Mouse (Mus musculus) lung, embryonic 15.5 days (tissue): ENCODE measurements at regions not wholly inside any gene's neighbourhood (a gene's known extent, or its start where the extent isn't known, plus 50 kb on each side); places are given as distances from the start of the nearest gene placed in this dataset.

Source experiments
- ATAC-seq: fragments of 200-750 bp; cut with Nextera tagmentation; 2 replicates; pipeline ENCODE4 v1.8.0; 2017; ENCODE audit warnings: moderate number of reproducible peaks, borderline replicate concordance; ENCODE audit not compliant: low FRiP score, low TSS enrichment; ENCODE audit errors: extremely low read depth
- H3K27ac ChIP-seq: fragments of 300-500 bp; sonication (generic); 2 replicates; pipeline ENCODE4 v1.5.1; 2015; ENCODE audit warnings: moderate library complexity, mild to moderate bottlenecking, inconsistent platforms
- H3K27me3 ChIP-seq: fragments of 300-500 bp; sonication (generic); 2 replicates; pipeline ENCODE4 v1.6.1; 2015; ENCODE audit warnings: inconsistent platforms
- H3K36me3 ChIP-seq: fragments of 300-500 bp; sonication (generic); 2 replicates; pipeline ENCODE4 v1.6.1; 2015; ENCODE audit warnings: inconsistent platforms
- H3K4me1 ChIP-seq: fragments of 300-500 bp; sonication (generic); 2 replicates; pipeline ENCODE4 v1.6.1; 2015; ENCODE audit warnings: inconsistent platforms
- H3K4me2 ChIP-seq: fragments of 300-500 bp; sonication (generic); 2 replicates; pipeline ENCODE4 v1.6.1; 2015; ENCODE audit warnings: inconsistent platforms, mild to moderate bottlenecking, moderate library complexity
- H3K4me3 ChIP-seq: fragments of 300-500 bp; sonication (generic); 2 replicates; pipeline ENCODE4 v1.5.1; 2015; ENCODE audit warnings: mild to moderate bottlenecking, inconsistent platforms
- H3K9ac ChIP-seq: fragments of 300-500 bp; sonication (generic); 2 replicates; pipeline ENCODE4 v1.6.1; 2015; ENCODE audit warnings: inconsistent platforms
- H3K9me3 ChIP-seq: fragments of 300-500 bp; sonication (generic); 2 replicates; pipeline ENCODE4 v1.6.1; 2016; ENCODE audit warnings: inconsistent platforms
- WGBS: fragments of 180-500 bp; shearing (Covaris S2); methylation state at CpG from one replicate; pipeline ENCODE4 v1.1.7; 2015; 5-methylcytosine and 5-hydroxymethylcytosine counted together

- no peaks in the 10 kb centered on the region for H3K9me3 ChIP-seq
- H3K27me3 ChIP-seq: no peaks in the 10 kb centered on the region
- H3K4me2 ChIP-seq: peak overlapping the region; percentile 16; the same call in 1 of the 2 replicates
- 57% methylated on average over 6 of the region's 6 CpGs for WGBS
- peak overlapping the region; percentile 95 for H3K27ac ChIP-seq
- H3K4me3 ChIP-seq: no peak overlapping the region
- H3K36me3 ChIP-seq: no peaks in the 10 kb centered on the region
- H3K4me1 ChIP-seq: peaks cover 32% of the 10 kb centered on the region
- no peak overlapping the region for H3K9ac ChIP-seq
- no peak for ATAC-seq
These were observed 189.2 kb upstream of the Ipo5 start for GRCm38 (mm10) chr14:120721593-120722461.

- WGBS: 29% methylated on average over 6 of the region's 6 CpGs
- Histone ChIP-seq H3K36me3 (no peaks in the 10 kb centered on the region), H3K27ac (peak overlapping the region; percentile 95), H3K9ac (no peak overlapping the region), H3K4me2 (no peak overlapping the region), H3K4me3 (no peak overlapping the region), H3K9me3 (no peaks in the 10 kb centered on the region), H3K27me3 (no peaks in the 10 kb centered on the region), H3K4me1 (peaks cover 32% of the 10 kb centered on the region)
- no peak for ATAC-seq
These were observed 188.4 kb upstream of the Ipo5 start for GRCm38 (mm10) chr14:120722546-120723112.

- ATAC-seq: no peak
- Histone ChIP-seq H3K27me3 (no peaks in the 10 kb centered on the region), H3K4me3 (no peak overlapping the region), H3K27ac (no peak overlapping the region), H3K9me3 (no peaks in the 10 kb centered on the region), H3K4me1 (peaks cover 16% of the 10 kb centered on the region), H3K4me2 (no peak overlapping the region), H3K9ac (no peak overlapping the region), H3K36me3 (no peaks in the 10 kb centered on the region)
- WGBS: 87% methylated on average over 10 of the region's 10 CpGs
These were observed 182.9 kb upstream of the Ipo5 start for GRCm38 (mm10) chr14:120728107-120728506.

GRCm38 (mm10) chr14:120730226-120730625 lies 180.8 kb upstream of the Ipo5 start:
- Histone ChIP-seq H3K27me3 (no peaks in the 10 kb centered on the region), H3K27ac (no peak overlapping the region), H3K9me3 (no peaks in the 10 kb centered on the region), H3K4me1 (peaks cover 15% of the 10 kb centered on the region), H3K9ac (no peak overlapping the region), H3K4me3 (no peak overlapping the region), H3K36me3 (no peaks in the 10 kb centered on the region), H3K4me2 (no peak overlapping the region)
- WGBS: 19% methylated on average over 3 of the region's 3 CpGs
- peak; percentile 52 for ATAC-seq

GRCm38 (mm10) chr14:120731679-120732281 lies 179.2 kb upstream of the Ipo5 start:
- 37% methylated on average over 7 of the region's 7 CpGs for WGBS
- Histone ChIP-seq H3K27me3 (no peaks in the 10 kb centered on the region), H3K4me3 (no peak overlapping the region), H3K4me1 (peaks cover 15% of the 10 kb centered on the region), H3K36me3 (no peaks in the 10 kb centered on the region), H3K27ac (no peak overlapping the region), H3K9ac (no peak overlapping the region), H3K9me3 (no peaks in the 10 kb centered on the region), H3K4me2 (no peak overlapping the region)
- ATAC-seq: no peak

GRCm38 (mm10) chr14:120732400-120733138 lies 178.5 kb upstream of the Ipo5 start:
- ATAC-seq: peak; percentile 78

GRCm38 (mm10) chr14:120741492-120742054 lies 169.5 kb upstream of the Ipo5 start:
- no peaks in the 10 kb centered on the region for H3K36me3 ChIP-seq
- no peak overlapping the region for H3K27ac ChIP-seq
- H3K4me1 ChIP-seq: no peaks in the 10 kb centered on the region
- no peaks in the 10 kb centered on the region for H3K9me3 ChIP-seq
- H3K27me3 ChIP-seq: no peaks in the 10 kb centered on the region
- 77% methylated on average over 5 of the region's 5 CpGs for WGBS
- H3K4me2 ChIP-seq: no peak overlapping the region
- ATAC-seq: no peak
- H3K9ac ChIP-seq: no peak overlapping the region
- no peak overlapping the region for H3K4me3 ChIP-seq

More at GRCm38 (mm10) chr14:120732400-120733138, 178.5 kb upstream of the Ipo5 start:
- H3K4me2 ChIP-seq: no peak overlapping the region
- no peak overlapping the region for H3K4me3 ChIP-seq
- H3K9me3 ChIP-seq: no peaks in the 10 kb centered on the region
- 55% methylated on average over 15 of the region's 15 CpGs for WGBS
- no peaks in the 10 kb centered on the region for H3K27me3 ChIP-seq
- peaks cover 15% of the 10 kb centered on the region for H3K4me1 ChIP-seq
- no peak overlapping the region for H3K27ac ChIP-seq
- no peaks in the 10 kb centered on the region for H3K36me3 ChIP-seq
- no peak overlapping the region for H3K9ac ChIP-seq

GRCm38 (mm10) chr14:120754011-120754410 lies 157.0 kb upstream of the Ipo5 start:
- no peak overlapping the region for H3K27ac ChIP-seq
- WGBS: 75% methylated on average over 1 of the region's 1 CpGs
- no peaks in the 10 kb centered on the region for H3K4me1 ChIP-seq
- no peak overlapping the region for H3K9ac ChIP-seq
- no peaks in the 10 kb centered on the region for H3K36me3 ChIP-seq
- H3K4me3 ChIP-seq: no peak overlapping the region
- H3K4me2 ChIP-seq: no peak overlapping the region
- no peaks in the 10 kb centered on the region for H3K9me3 ChIP-seq
- H3K27me3 ChIP-seq: no peaks in the 10 kb centered on the region
- no peak for ATAC-seq

- Histone ChIP-seq H3K9me3 (no peaks in the 10 kb centered on the region), H3K27me3 (no peaks in the 10 kb centered on the region), H3K4me3 (no peak overlapping the region), H3K4me1 (no peaks in the 10 kb centered on the region), H3K9ac (no peak overlapping the region), H3K27ac (no peak overlapping the region), H3K4me2 (no peak overlapping the region), H3K36me3 (no peaks in the 10 kb centered on the region)
- peak; percentile 53; the same call in 1 of the 2 replicates for ATAC-seq
- WGBS: 56% methylated on average over 10 of the region's 10 CpGs
These were observed 155.6 kb upstream of the Ipo5 start for GRCm38 (mm10) chr14:120755389-120755788.

GRCm38 (mm10) chr14:120758200-120758830 lies 152.7 kb upstream of the Ipo5 start:
- Histone ChIP-seq H3K36me3 (no peaks in the 10 kb centered on the region), H3K27me3 (no peaks in the 10 kb centered on the region), H3K9ac (no peak overlapping the region), H3K4me1 (no peaks in the 10 kb centered on the region), H3K4me2 (no peak overlapping the region), H3K9me3 (no peaks in the 10 kb centered on the region), H3K4me3 (no peak overlapping the region), H3K27ac (no peak overlapping the region)
- 81% methylated on average over 14 of the region's 14 CpGs for WGBS
- ATAC-seq: no peak

GRCm38 (mm10) chr14:120762168-120762567 lies 148.9 kb upstream of the Ipo5 start:
- Histone ChIP-seq H3K4me3 (no peak overlapping the region), H3K9me3 (no peaks in the 10 kb centered on the region), H3K4me2 (no peak overlapping the region), H3K27ac (no peak overlapping the region), H3K36me3 (no peaks in the 10 kb centered on the region), H3K4me1 (0 out of 2 replicates have a peak, but pooled peaks cover 5% of the 10 kb centered on the region), H3K27me3 (no peaks in the 10 kb centered on the region), H3K9ac (no peak overlapping the region)
- 57% methylated on average over 7 of the region's 7 CpGs for WGBS
- ATAC-seq: no peak
